Mouse (Mus musculus) ES-E14 (cell line): ENCODE measurements around the gene S100a11. TPM values are rescaled to one million over a fixed set of nuclear protein-coding genes. Genes with fewer than 3 reads are reported as not detected.
A peak's percentile ranks its signal among the peaks of the same experiment; 100 is the strongest.

Source experiments
- DNase-seq: peaks from one replicate; pipeline ENCODE4 v3.0.0-alpha.2; 2013; ENCODE audit warnings: low read depth, low spot score
- H3K27ac ChIP-seq: 2 replicates; pipeline ENCODE4 v1.5.1; 2012; ENCODE audit warnings: low read depth, mild to moderate bottlenecking, low read length, moderate library complexity, mixed read lengths; ENCODE audit not compliant: poor library complexity, insufficient read depth, severe bottlenecking
- H3K36me3 ChIP-seq: 2 replicates; pipeline ENCODE4 v1.6.1; 2012; ENCODE audit warnings: mild to moderate bottlenecking, low read length, moderate library complexity, mixed read lengths; ENCODE audit not compliant: control insufficient read depth, poor library complexity, insufficient read depth, severe bottlenecking
- H3K4me1 ChIP-seq, 2 experiments: fragments of 150-350 bp in 1 of 2; sonication (generic) in 1 of 2; 2 replicates each; pipeline ENCODE4 v1.6.1; 2012; ENCODE audit warnings: low read length in 2 of 2, mild to moderate bottlenecking in 1 of 2, mixed read lengths in 1 of 2; ENCODE audit not compliant: control insufficient read depth in 2 of 2, insufficient read depth in 2 of 2, poor library complexity in 1 of 2
- H3K4me3 ChIP-seq, 2 experiments: fragments of 150-350 bp in 1 of 2; sonication (generic) in 1 of 2; 2 replicates each; pipeline ENCODE4 v1.5.1; 2012; ENCODE audit warnings: low read length in 2 of 2, low read depth in 1 of 2, mild to moderate bottlenecking in 1 of 2, mixed read lengths in 1 of 2; ENCODE audit not compliant: insufficient read depth in 1 of 2, poor library complexity in 1 of 2, severe bottlenecking in 1 of 2
- H3K9ac ChIP-seq: 2 replicates; pipeline ENCODE4 v1.6.1; 2012; ENCODE audit warnings: low read depth, mild to moderate bottlenecking, low read length, mixed read lengths; ENCODE audit not compliant: poor library complexity, insufficient read depth, severe bottlenecking
- H3K9me3 ChIP-seq: fragments of 150-350 bp; sonication (generic); 2 replicates; pipeline ENCODE4 v1.6.1; 2012; ENCODE audit warnings: low read depth, mild to moderate bottlenecking, low read length; ENCODE audit not compliant: control insufficient read depth, insufficient read depth
- CHD2 ChIP-seq: IDR thresholded peaks from 2 replicates; pipeline ENCODE4 v1.6.1; 2014; ENCODE audit warnings: mild to moderate bottlenecking, low read depth, low read length, inconsistent platforms
- HCFC1 ChIP-seq: IDR thresholded peaks from 2 replicates; pipeline ENCODE4 v1.6.1; 2012; ENCODE audit warnings: low read length, inconsistent platforms, borderline replicate concordance; ENCODE audit not compliant: insufficient read depth
- MAFK ChIP-seq: IDR thresholded peaks from 2 replicates; pipeline ENCODE4 v1.6.1; 2014; ENCODE audit warnings: mild to moderate bottlenecking, low read depth, low read length, inconsistent platforms; ENCODE audit not compliant: insufficient read depth
- ZC3H11A ChIP-seq: IDR thresholded peaks from 2 replicates; pipeline ENCODE4 v1.6.1; 2012; ENCODE audit warnings: low read depth, mild to moderate bottlenecking, inconsistent platforms, low read length, borderline replicate concordance
- ZNF384 ChIP-seq: IDR thresholded peaks from 2 replicates; pipeline ENCODE4 v1.6.1; 2012; ENCODE audit warnings: low read depth, low read length, inconsistent platforms
- in situ Hi-C, 2 experiments: fragments of 600-800 bp; cut with MboI; formaldehyde crosslinking; loops; one replicate each; pipeline ENCODE4 v1.15.1; 2025; ENCODE audit warnings: low sequenced_read_pairs in 2 of 2, inconsistent platforms in 1 of 2; ENCODE audit not compliant: unreplicated experiment in 2 of 2
- total RNA-seq: library from RNA; depleted of rRNA; stranded (reverse); fragments of 300-350 nt; gene quantifications from 2 replicates; pipeline ENCODE4 v1.2.3, GENCODE M21; 2012; rRNA removed

S100a11 gene
- total RNA-seq: 14.4 and 37.2 TPM in 2 replicates

DNA sequence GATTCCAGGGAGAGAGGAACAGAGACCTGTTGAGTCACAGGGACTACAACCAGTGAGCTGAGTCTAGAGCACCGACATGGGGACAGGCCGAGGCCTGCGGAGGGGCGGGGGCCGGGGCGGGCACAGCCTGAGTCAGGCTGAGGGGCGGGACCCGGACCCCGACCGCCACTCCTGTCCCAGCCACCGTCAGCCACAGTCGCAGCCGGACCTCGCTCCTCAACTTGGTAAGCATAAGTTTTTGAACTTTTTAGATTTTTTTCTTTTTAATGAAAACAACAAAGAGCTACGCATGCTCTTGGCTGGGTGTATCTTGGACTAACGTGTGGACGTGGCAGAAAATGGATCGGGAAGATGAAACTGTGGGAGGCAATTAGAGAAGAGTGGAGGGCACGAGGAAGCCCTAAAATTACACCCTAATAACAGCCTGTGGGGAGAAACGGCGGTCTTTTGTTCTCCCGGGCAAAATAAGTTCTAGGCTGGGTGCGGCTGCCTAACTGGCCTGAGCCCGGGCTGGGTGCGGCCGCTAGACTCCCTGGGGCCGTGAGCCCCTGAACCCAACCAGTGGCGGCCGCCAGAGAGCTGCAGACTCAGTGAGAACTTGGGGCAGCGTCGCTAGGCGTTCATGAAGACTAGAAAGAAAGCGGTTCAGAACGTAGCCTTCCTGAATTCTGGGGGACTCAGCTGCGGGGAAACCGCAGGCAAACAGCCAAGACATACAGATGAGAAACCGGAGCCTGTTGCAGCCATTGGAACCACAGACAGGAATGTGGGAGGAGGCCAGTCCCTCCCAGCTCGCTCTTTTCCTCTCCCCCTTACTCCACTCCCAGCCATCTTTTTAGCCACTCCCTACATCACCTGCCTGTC, at the start of gene S100a11:
Gene S100a11, plus strand, starts transcription at position 159 of the 864 bp plus-strand sequence.
- peak within 1 kb of the TSS; percentile 57 for H3K9ac ChIP-seq
- peak; percentile 47 for DNase-seq
- in situ Hi-C loops: no loop called here
- 0 out of 2 replicates have a peak, but pooled peaks cover 2% of the 10 kb centered on the region for H3K36me3 ChIP-seq
- peak within 1 kb of the TSS; percentile 70 for H3K27ac ChIP-seq
- no peak for TF ChIP-seq HCFC1
- TF ChIP-seq ZNF384: no peak
- no peak for TF ChIP-seq MAFK
- TF ChIP-seq ZC3H11A: no peak
- no peak for TF ChIP-seq CHD2
- peaks cover 0 to 7% of the 10 kb centered on the region in 2 experiments; a peak in 1 of 4 replicates for H3K4me1 ChIP-seq
- no peaks in the 10 kb centered on the region for H3K9me3 ChIP-seq
- H3K4me3 ChIP-seq: peak within 1 kb of the TSS; percentile 65 to 71

DNA sequence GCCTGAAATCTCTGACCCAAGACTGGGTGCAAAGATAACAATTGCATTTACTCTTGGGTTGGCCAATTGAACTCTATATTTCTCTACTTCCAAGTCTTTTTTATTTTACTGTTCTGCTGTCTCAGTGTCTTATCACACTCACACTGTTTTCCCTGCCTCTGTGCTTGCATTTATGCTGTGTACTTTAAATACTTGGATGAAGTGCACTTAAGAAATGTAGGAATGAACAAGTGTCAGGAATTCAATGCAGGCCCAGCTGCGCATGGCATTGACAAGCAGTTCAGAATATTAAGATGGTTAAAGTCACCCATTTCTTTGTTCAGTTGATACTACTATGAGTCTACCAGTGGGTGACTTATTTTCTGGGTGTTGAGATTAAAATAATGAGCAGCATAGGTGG, 40.2 kb upstream of the S100a11 start:
- no peaks in the 10 kb centered on the region for H3K36me3 ChIP-seq
- no peak overlapping the region for H3K27ac ChIP-seq
- H3K9ac ChIP-seq: no peak overlapping the region
- H3K9me3 ChIP-seq: no peaks in the 10 kb centered on the region
- TF ChIP-seq ZNF384: no peak
- no peak for TF ChIP-seq CHD2
- no peak for TF ChIP-seq MAFK
- TF ChIP-seq HCFC1: no peak
- TF ChIP-seq ZC3H11A: no peak
- in situ Hi-C loops: loop anchor here in 1 of 2 experiments (25.0 kb wide), 1 partner anchor 368 kb away; no protein-coding TSS in a partner anchor
- no peak for DNase-seq
- H3K4me1 ChIP-seq: no peaks in the 10 kb centered on the region
- no peak overlapping the region for H3K4me3 ChIP-seq

DNA sequence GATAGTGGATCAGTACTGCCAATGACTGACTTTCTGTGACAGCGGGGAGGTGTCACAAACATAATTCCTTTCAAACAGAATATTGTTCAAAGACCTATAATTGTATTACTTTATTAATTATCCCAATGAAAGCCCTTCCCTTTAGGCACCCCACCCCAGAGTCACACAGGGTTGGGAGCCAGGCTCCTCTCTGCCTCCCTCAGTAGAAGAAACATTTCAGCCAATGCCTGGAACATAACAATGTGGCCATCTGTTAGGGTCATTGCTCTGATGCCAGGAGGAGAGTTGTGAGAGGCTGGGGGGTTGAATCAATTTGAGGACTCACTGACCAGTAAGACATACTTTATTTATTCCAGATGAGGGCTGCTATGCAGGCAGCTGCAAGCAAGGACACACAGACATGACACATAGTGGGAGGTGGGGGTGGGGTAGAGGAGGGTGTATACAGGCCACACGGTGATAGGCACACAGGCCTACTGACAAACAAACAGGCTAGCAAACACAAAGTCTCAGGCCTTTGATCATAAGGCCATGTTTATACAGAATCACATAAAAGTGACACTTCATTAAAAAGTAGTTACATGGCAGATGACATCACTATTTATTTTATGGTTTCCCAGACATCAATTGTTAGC, 38.2 kb upstream of the S100a11 start:
- in situ Hi-C loops: loop anchor here in 1 of 2 experiments (25.0 kb wide), 1 partner anchor 370 kb away; no protein-coding TSS in a partner anchor
- no peak overlapping the region for H3K4me3 ChIP-seq
- no peak overlapping the region for H3K27ac ChIP-seq
- H3K4me1 ChIP-seq: no peaks in the 10 kb centered on the region
- TF ChIP-seq ZC3H11A (no peak), ZNF384 (no peak), MAFK (no peak), HCFC1 (no peak), CHD2 (no peak)
- DNase-seq: no peak
- H3K36me3 ChIP-seq: no peaks in the 10 kb centered on the region
- H3K9me3 ChIP-seq: no peaks in the 10 kb centered on the region
- H3K9ac ChIP-seq: no peak overlapping the region

DNA sequence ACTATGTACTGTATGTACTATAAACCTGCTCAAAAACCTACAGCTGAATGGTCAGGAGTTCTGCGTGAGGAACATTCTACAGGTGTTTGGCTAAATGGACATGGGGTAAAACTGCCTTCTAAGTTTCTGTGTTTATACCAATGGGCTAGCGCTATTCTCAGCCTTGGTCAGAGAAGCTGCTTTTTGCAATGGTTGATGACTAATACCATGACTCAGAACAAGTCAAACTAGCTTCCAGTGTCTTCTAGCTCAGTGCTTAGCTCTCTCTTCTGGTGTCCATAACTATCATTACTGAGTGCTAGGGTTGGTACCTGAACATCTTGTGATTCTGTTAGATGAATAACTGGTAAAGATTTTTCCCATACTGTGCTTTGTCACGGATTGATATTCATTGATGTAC, 34.7 kb upstream of the S100a11 start:
- DNase-seq: no peak
- TF ChIP-seq ZNF384 (no peak), ZC3H11A (no peak), HCFC1 (no peak), CHD2 (no peak), MAFK (no peak)
- no peak overlapping the region for H3K27ac ChIP-seq
- H3K4me1 ChIP-seq: no peaks in the 10 kb centered on the region
- no peak overlapping the region for H3K9ac ChIP-seq
- no peaks in the 10 kb centered on the region for H3K9me3 ChIP-seq
- no peaks in the 10 kb centered on the region for H3K36me3 ChIP-seq
- in situ Hi-C loops: loop anchor here in 1 of 2 experiments (25.0 kb wide), 1 partner anchor 373 kb away; no protein-coding TSS in a partner anchor
- no peak overlapping the region for H3K4me3 ChIP-seq
